Mouse (Mus musculus): ENCODE data around the gene Crxos. TPM values are rescaled to one million over a fixed set of nuclear protein-coding genes. Genes with fewer than 3 reads are reported as not detected.

Gene Crxos
- polyA plus RNA-seq (2021; fragmentation: Nextera tagmentation) = not detected in 2 replicates
- long read RNA-seq, experiment 1 = 0 reads
- long read RNA-seq, experiment 2 = 0 reads

GRCm38 (mm10) chr7:15882317-15882716 is at the start of gene Crxos:
TSS of gene Crxos (plus strand) at chr7:15882617.

DNA sequence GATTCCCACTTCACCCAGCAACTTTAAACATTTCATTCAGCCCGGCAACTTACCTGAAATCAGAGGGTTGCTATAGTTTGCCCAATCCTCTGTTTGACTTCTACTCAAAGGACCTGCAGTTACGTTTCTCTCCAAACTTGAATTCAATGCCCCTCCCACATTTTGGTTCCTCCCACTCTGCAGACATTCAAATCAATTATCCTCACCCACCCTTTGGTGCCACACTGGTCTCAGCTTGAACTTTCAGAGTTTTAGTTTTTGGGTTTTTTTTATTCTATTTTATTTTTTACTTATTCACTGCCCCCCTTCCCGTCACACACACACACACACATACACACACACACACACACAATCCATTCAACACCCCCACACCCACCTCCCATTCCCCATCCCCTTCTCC is 42.8 kb upstream of the Crxos start, which contains the start of gene Obox6:
TSS of gene Obox6 (minus strand) at position 101 of the 400 bp plus-strand sequence.

GRCm38 (mm10) chr7:15879756-15880155 is 2.7 kb upstream of the Crxos start, which contains the start of gene Crx:
TSS of gene Crx (minus strand) at chr7:15879968.

GRCm38 (mm10) chr7:15922220-15922773 is 39.9 kb downstream of the Crxos start, which contains the start of gene Selenow:
TSS of gene Selenow (minus strand) at chr7:15922402.

GRCm38 (mm10) chr7:15945721-15946536 is 63.5 kb downstream of the Crxos start, which contains the start of gene Nop53:
TSS of gene Nop53 (minus strand) at chr7:15946074.

Other genes with a start within 250 kb of the Crxos start
- not detected in 2 replicates for gene Obox3, start 242.7 kb upstream of the Crxos start, polyA plus RNA-seq (2021; fragmentation: Nextera tagmentation)
- not detected in 2 replicates for gene Obox5, start 132.5 kb upstream of the Crxos start, polyA plus RNA-seq (2021; fragmentation: Nextera tagmentation)
- not detected in 2 replicates for gene Obox6, start 42.9 kb upstream of the Crxos start, polyA plus RNA-seq (2021; fragmentation: Nextera tagmentation)
- gene Crx, start 2.6 kb upstream of the Crxos start, polyA plus RNA-seq (2021; fragmentation: Nextera tagmentation) = not detected in 2 replicates
- gene Selenow, start 39.8 kb downstream of the Crxos start, polyA plus RNA-seq (2021; fragmentation: Nextera tagmentation) = 2,345 and 3,530 TPM in 2 replicates
- 131 and 208 TPM in 2 replicates for gene Nop53, start 63.5 kb downstream of the Crxos start, polyA plus RNA-seq (2021; fragmentation: Nextera tagmentation)
- gene Ehd2, start 85.0 kb downstream of the Crxos start, polyA plus RNA-seq (2021; fragmentation: Nextera tagmentation) = 1.3 and 3.1 TPM in 2 replicates
- gene Bicra, start 165.3 kb downstream of the Crxos start, polyA plus RNA-seq (2021; fragmentation: Nextera tagmentation) = 2.7 and 6.4 TPM in 2 replicates
- 0.05 and 0.06 TPM in 2 replicates for gene Zfp541, start 179.2 kb downstream of the Crxos start, polyA plus RNA-seq (2021; fragmentation: Nextera tagmentation)
- gene Napa, start 215.8 kb downstream of the Crxos start, polyA plus RNA-seq (2021; fragmentation: Nextera tagmentation) = 309 and 471 TPM in 2 replicates
- 20.3 and 28.5 TPM in 2 replicates for gene Kptn, start 237.3 kb downstream of the Crxos start, polyA plus RNA-seq (2021; fragmentation: Nextera tagmentation)
- 21.2 and 22.4 TPM in 2 replicates for gene Slc8a2, start 247.2 kb downstream of the Crxos start, polyA plus RNA-seq (2021; fragmentation: Nextera tagmentation)